Mouse (Mus musculus) stomach, postnatal 0 days (tissue): Measurements from ENCODE around the gene Gins2.

Source experiments
- CTCF ChIP-seq: IDR thresholded peaks from 2 replicates; pipeline ENCODE4 v1.5.1; 2016; ENCODE audit warnings: antibody characterized with exemption, low read depth, mild to moderate bottlenecking, moderate library complexity
- EP300 ChIP-seq: optimal IDR thresholded peaks from 2 replicates; pipeline ENCODE3; 2016; ENCODE audit warnings: antibody characterized with exemption

GRCm38 (mm10) chr8:120633665-120634271 is 44.7 kb upstream of the Gins2 start:
- no peak for TF ChIP-seq CTCF
- TF ChIP-seq EP300 = no peak
